Mouse (Mus musculus) kidney, embryonic 15.5 days (tissue): ENCODE data around the gene Hlcs. TPM values are rescaled to one million over a fixed set of nuclear protein-coding genes. Genes with fewer than 3 reads are reported as not detected.

Experiments
- ATAC-seq: fragments of 200-750 bp; cut with Nextera tagmentation; replicated peaks from 2 replicates; pipeline ENCODE4 v1.8.0; 2017; ENCODE audit warnings: moderate TSS enrichment; ENCODE audit not compliant: low FRiP score
- H3K27ac ChIP-seq: fragments of 300-500 bp; sonication (generic); 2 replicates; pipeline ENCODE4 v1.5.1; 2015; ENCODE audit warnings: mild to moderate bottlenecking, inconsistent platforms
- H3K27me3 ChIP-seq: fragments of 300-500 bp; sonication (generic); 2 replicates; pipeline ENCODE4 v1.6.1; 2015; ENCODE audit warnings: inconsistent platforms
- H3K36me3 ChIP-seq: fragments of 300-500 bp; sonication (generic); 2 replicates; pipeline ENCODE4 v1.6.1; 2015; ENCODE audit warnings: inconsistent platforms
- H3K4me1 ChIP-seq: fragments of 300-500 bp; sonication (generic); 2 replicates; pipeline ENCODE4 v1.6.1; 2015; ENCODE audit warnings: inconsistent platforms
- H3K4me2 ChIP-seq: fragments of 300-500 bp; sonication (generic); 2 replicates; pipeline ENCODE4 v1.6.1; 2015; ENCODE audit warnings: moderate library complexity, mild to moderate bottlenecking, inconsistent platforms
- H3K4me3 ChIP-seq: fragments of 300-500 bp; sonication (generic); replicated peaks from 2 replicates; pipeline ENCODE4 v1.5.1; 2015; ENCODE audit warnings: mild to moderate bottlenecking, inconsistent platforms
- H3K9ac ChIP-seq: fragments of 300-500 bp; sonication (generic); 2 replicates; pipeline ENCODE4 v1.6.1; 2015; ENCODE audit warnings: mild to moderate bottlenecking, inconsistent platforms
- H3K9me3 ChIP-seq: fragments of 300-500 bp; sonication (generic); replicated peaks from 2 replicates; pipeline ENCODE4 v1.6.1; 2016; ENCODE audit warnings: inconsistent platforms
- WGBS: fragments of 180-500 bp; shearing (Covaris S2); methylation state at CpG from one replicate; pipeline ENCODE4 v1.1.7; 2015; ENCODE audit warnings: mixed read lengths; 5-methylcytosine and 5-hydroxymethylcytosine counted together
- polyA plus RNA-seq: library from polyadenylated mRNA; unstranded; fragments of >200 nt; fragmentation: Nextera tagmentation; extraction: Ambion mirVana; gene quantifications from 2 replicates; pipeline ENCODE4 v1.2.1, GENCODE M21; 2015

Gene Hlcs
- polyA plus RNA-seq, 1 experiment from 2014 or later, result 10.6 TPM

DNA sequence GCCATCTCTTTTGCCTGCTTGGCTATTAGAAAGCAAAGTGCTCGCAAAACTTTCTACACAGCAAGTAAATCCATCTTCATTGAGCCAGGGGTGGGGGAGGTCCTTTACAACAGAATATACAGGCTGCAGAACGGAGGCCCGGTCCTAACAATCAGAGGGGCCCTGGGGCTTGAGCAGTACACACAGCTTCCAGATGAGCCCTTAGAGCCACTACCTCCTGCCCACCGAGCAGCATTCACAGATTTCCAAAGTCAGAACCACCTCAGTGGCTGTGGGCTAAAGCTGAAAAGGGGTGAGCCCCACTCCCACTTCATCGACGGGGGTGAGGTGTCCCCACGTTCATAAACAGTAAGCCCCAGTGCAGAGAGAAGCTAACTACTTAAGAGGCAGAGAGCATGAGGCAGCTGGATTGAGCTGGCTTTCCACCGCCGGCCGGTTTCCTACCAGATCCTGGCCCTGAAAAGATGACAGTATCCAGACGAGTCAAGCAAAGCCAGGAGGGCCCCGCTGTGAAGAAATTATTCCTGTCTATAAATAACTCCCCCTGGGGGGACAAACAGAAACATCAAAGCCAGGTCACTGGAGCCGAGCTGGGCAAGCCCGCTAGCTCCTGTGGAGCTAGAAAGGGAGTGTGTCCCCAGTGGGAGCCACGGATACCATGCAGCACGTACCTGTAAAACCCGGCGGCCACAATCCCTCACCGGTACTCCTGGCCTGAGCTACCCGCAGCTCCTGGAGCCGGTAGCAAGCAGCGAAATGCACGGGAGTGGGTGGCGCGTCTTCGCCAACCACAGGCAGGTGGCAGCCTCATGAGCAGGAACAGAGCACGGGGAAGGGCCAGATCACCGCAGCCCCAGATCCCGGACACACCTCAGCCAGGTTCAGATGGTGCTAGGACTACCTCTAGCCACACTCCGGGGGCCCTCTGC lies 10.8 kb downstream of the Hlcs start:
- H3K4me1 ChIP-seq, result peaks cover 15% of the 10 kb centered on the region
- peak overlapping the region; percentile 58 for H3K4me2 ChIP-seq
- peak; percentile 68 for ATAC-seq
- 5% methylated on average over 30 of the region's 30 CpGs for WGBS
- H3K4me3 ChIP-seq, result peak overlapping the region; percentile 25
- H3K27ac ChIP-seq, result peak overlapping the region; percentile 66
- H3K9me3 ChIP-seq, result peaks cover 5% of the 10 kb centered on the region; the same call in 1 of the 2 replicates
- no peaks in the 10 kb centered on the region for H3K36me3 ChIP-seq
- peak overlapping the region; percentile 15 for H3K9ac ChIP-seq
- peaks cover 24% of the 10 kb centered on the region; the same call in 1 of the 2 replicates for H3K27me3 ChIP-seq

- no peak for ATAC-seq
- WGBS, result 87% methylated on average over 5 of the region's 5 CpGs
- H3K27ac ChIP-seq, result no peak overlapping the region
- H3K4me2 ChIP-seq, result no peak overlapping the region
- H3K27me3 ChIP-seq, result peaks cover 24% of the 10 kb centered on the region; the same call in 1 of the 2 replicates
- peaks cover 5% of the 10 kb centered on the region; the same call in 1 of the 2 replicates for H3K9me3 ChIP-seq
- no peak overlapping the region for H3K4me3 ChIP-seq
- no peak overlapping the region for H3K9ac ChIP-seq
- H3K36me3 ChIP-seq, result no peaks in the 10 kb centered on the region
- peaks cover 14% of the 10 kb centered on the region for H3K4me1 ChIP-seq
Measured at GRCm38 (mm10) chr16:94301696-94302095, 11.7 kb downstream of the Hlcs start.

DNA sequence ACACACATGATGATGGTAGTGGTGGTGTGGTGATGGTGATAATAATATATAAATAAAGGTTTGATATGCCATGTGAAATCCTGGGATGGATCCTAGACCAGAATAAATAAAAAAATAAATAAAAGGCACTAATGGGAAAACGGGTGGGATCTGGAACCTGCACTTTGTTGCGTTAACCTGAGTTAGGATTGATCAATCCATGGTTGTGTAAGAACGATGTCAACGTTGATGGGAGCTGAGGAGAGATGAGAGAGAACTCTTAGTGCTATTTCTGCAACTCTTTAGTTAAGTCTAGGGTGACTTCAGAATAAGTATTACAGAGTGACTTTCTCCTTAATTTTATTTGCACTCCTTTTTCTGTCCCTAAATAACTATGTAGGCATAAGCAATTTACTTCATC lies 12.2 kb downstream of the Hlcs start:
- peaks cover 28% of the 10 kb centered on the region; the same call in 1 of the 2 replicates for H3K27me3 ChIP-seq
- peaks cover 14% of the 10 kb centered on the region for H3K4me1 ChIP-seq
- 91% methylated on average over 4 of the region's 4 CpGs for WGBS
- no peak overlapping the region for H3K4me2 ChIP-seq
- no peaks in the 10 kb centered on the region for H3K36me3 ChIP-seq
- peaks cover 5% of the 10 kb centered on the region; the same call in 1 of the 2 replicates for H3K9me3 ChIP-seq
- H3K9ac ChIP-seq, result no peak overlapping the region
- no peak overlapping the region for H3K27ac ChIP-seq
- no peak for ATAC-seq
- no peak overlapping the region for H3K4me3 ChIP-seq

DNA sequence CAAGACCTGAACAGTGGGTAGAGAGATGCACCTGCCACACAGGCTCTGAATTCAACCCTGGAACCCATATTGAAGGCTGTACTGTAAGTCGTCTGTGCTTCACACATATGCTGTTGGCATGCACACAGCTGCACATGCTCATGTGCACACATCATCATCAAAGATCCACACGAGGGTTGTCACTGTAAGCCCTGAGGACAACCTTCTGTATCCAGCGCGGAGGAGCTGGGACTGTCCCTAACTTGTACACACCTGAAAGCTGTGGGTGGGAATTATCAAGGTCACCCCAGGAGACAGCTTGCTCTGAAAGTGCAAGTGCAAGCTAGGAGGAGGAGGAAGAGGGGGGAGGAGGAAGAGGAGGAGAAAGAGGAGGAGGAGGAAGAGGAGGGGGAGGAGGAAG lies 14.2 kb downstream of the Hlcs start:
- Histone ChIP-seq H3K4me2 (no peak overlapping the region), H3K36me3 (no peaks in the 10 kb centered on the region), H3K27ac (no peak overlapping the region), H3K9ac (no peak overlapping the region), H3K4me1 (peaks cover 14% of the 10 kb centered on the region), H3K9me3 (no peaks in the 10 kb centered on the region), H3K4me3 (no peak overlapping the region), H3K27me3 (peaks cover 29% of the 10 kb centered on the region; the same call in 1 of the 2 replicates)
- WGBS, result 68% methylated on average over 4 of the region's 4 CpGs
- no peak for ATAC-seq

- Histone ChIP-seq H3K9ac (no peak overlapping the region), H3K9me3 (no peaks in the 10 kb centered on the region), H3K4me1 (peaks cover 11% of the 10 kb centered on the region), H3K27me3 (peaks cover 21% of the 10 kb centered on the region; the same call in 1 of the 2 replicates), H3K36me3 (no peaks in the 10 kb centered on the region), H3K4me3 (no peak overlapping the region), H3K4me2 (no peak overlapping the region), H3K27ac (no peak overlapping the region)
- no peak for ATAC-seq
- WGBS, result 82% methylated on average over 5 of the region's 5 CpGs
Measured at GRCm38 (mm10) chr16:94298081-94298480, 15.3 kb downstream of the Hlcs start.

DNA sequence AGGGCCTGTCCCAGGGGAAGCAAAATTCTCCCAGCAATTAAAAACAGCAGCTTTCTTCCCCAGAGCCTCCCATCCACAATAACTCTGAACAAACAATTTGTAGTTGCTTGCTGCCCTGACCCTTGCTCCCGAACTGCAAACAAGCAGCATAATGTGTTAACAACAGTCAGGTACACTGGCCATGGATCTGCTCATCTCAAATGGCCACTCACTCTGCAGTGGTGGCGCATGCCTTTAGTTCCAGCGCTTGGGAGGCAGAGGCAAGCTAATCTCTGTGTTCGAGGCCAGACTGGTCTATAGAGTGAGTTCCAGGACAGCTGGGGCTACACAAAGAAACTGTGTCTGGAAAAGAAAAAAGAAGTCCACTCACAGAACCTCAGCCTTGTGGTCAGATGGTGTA lies 22.2 kb downstream of the Hlcs start:
- H3K4me2 ChIP-seq, result no peak overlapping the region
- no peak for ATAC-seq
- no peak overlapping the region for H3K9ac ChIP-seq
- H3K27me3 ChIP-seq, result 0 out of 2 replicates have a peak, but pooled peaks cover 7% of the 10 kb centered on the region
- H3K4me3 ChIP-seq, result no peak overlapping the region
- no peaks in the 10 kb centered on the region for H3K9me3 ChIP-seq
- WGBS, result 90% methylated on average over 4 of the region's 4 CpGs
- H3K36me3 ChIP-seq, result no peaks in the 10 kb centered on the region
- peaks cover 12% of the 10 kb centered on the region for H3K4me1 ChIP-seq
- no peak overlapping the region for H3K27ac ChIP-seq

GRCm38 (mm10) chr16:94290073-94290999 lies 23.0 kb downstream of the Hlcs start:
- WGBS, result 5% methylated on average over 52 of the region's 52 CpGs
- H3K4me1 ChIP-seq, result peaks cover 12% of the 10 kb centered on the region
- H3K27me3 ChIP-seq, result 0 out of 2 replicates have a peak, but pooled peaks cover 7% of the 10 kb centered on the region
- H3K27ac ChIP-seq, result peak overlapping the region; percentile 70
- peak overlapping the region; percentile 81 for H3K9ac ChIP-seq
- peak; percentile 95 for ATAC-seq
- no peaks in the 10 kb centered on the region for H3K36me3 ChIP-seq
- peak overlapping the region; percentile 96 for H3K4me3 ChIP-seq
- no peaks in the 10 kb centered on the region for H3K9me3 ChIP-seq
- peak overlapping the region; percentile 98 for H3K4me2 ChIP-seq

GRCm38 (mm10) chr16:94289138-94290072 lies 24.0 kb downstream of the Hlcs start:
- H3K9ac ChIP-seq, result peak overlapping the region; percentile 81
- ATAC-seq, result peak; percentile 71
- WGBS, result 10% methylated on average over 39 of the region's 39 CpGs

DNA sequence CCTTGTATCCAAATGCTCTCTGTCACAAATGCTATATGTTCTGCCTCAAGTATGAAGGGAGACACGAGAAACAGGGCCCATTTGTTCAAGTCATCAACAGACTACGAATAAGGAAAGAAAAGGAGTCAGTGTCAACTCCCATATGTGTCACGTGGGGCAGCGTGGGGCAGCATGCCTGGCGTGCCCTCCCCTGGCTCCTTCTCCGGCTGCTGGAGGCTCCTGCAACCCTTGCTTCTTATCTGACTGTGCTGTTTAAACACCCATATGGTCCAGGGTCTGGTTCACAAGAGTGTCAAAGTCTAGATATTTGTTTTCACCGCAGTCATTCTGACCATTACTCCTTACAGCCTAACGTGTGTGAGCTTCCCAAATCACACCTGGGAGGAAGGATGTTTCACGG lies 25.5 kb downstream of the Hlcs start:
- WGBS, result 65% methylated on average over 9 of the region's 9 CpGs
- no peak overlapping the region for H3K4me3 ChIP-seq
- peaks cover 2% of the 10 kb centered on the region; the same call in 1 of the 2 replicates for H3K36me3 ChIP-seq
- no peak for ATAC-seq
- no peak overlapping the region for H3K4me2 ChIP-seq
- H3K9me3 ChIP-seq, result no peaks in the 10 kb centered on the region
- no peak overlapping the region for H3K9ac ChIP-seq
- 0 out of 2 replicates have a peak, but pooled peaks cover 7% of the 10 kb centered on the region for H3K27me3 ChIP-seq
- H3K27ac ChIP-seq, result no peak overlapping the region
- peaks cover 12% of the 10 kb centered on the region for H3K4me1 ChIP-seq

More at GRCm38 (mm10) chr16:94289138-94290072, 24.0 kb downstream of the Hlcs start:
- Histone ChIP-seq H3K27me3 (0 out of 2 replicates have a peak, but pooled peaks cover 7% of the 10 kb centered on the region), H3K9me3 (no peaks in the 10 kb centered on the region), H3K4me2 (peak overlapping the region; percentile 98), H3K4me1 (peaks cover 12% of the 10 kb centered on the region), H3K36me3 (no peaks in the 10 kb centered on the region), H3K4me3 (peak overlapping the region; percentile 96), H3K27ac (peak overlapping the region; percentile 70)

DNA sequence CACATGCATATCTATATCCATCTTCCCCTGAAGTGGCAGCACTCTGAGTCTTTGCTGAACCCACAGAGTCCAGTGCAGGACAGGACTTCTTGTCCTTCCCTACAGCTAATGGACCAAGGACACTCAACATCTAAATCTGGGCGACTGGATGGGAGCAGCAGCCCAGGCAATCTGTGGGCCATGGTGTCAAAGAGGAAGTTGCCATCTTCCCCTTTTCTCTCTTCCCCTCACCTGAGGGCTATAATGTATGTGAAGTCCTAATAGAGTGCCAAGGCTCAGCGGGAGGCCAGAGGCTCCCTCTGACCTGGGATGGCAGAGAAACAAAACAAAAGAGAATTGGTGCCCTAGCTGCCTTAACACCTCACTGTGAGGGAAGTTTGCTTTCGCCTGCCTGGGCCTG lies 29.4 kb downstream of the Hlcs start:
- Histone ChIP-seq H3K36me3 (peaks cover 12% of the 10 kb centered on the region), H3K4me2 (no peak overlapping the region), H3K9me3 (peaks cover 3% of the 10 kb centered on the region; the same call in 1 of the 2 replicates), H3K27me3 (no peaks in the 10 kb centered on the region), H3K27ac (no peak overlapping the region), H3K4me1 (no peaks in the 10 kb centered on the region), H3K4me3 (no peak overlapping the region), H3K9ac (no peak overlapping the region)
- WGBS, result 88% methylated on average over 3 of the region's 3 CpGs
- ATAC-seq, result no peak

DNA sequence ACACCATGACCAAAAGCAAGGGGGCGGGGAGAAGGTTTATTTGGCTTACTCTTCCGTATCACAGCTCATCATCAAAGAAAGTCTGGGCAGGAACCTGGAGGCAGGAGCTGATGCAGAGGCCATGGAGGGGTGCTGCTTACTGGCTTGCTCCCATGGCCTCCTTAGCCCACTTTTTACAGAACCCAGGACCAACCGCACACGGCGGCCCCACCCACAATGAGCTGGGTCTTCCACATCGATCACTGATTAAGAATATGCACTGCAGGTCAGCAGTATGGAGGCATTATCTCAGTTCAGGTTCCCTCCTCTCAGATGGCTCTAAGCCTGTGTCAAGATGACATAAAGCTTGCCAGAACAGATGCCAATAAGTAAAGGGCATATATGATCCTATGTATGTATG lies 42.5 kb downstream of the Hlcs start:
- WGBS, result 81% methylated on average over 6 of the region's 6 CpGs
- Histone ChIP-seq H3K4me1 (0 out of 2 replicates have a peak, but pooled peaks cover 8% of the 10 kb centered on the region), H3K4me3 (no peak overlapping the region), H3K9me3 (no peaks in the 10 kb centered on the region), H3K36me3 (0 out of 2 replicates have a peak, but pooled peaks cover 9% of the 10 kb centered on the region), H3K27me3 (no peaks in the 10 kb centered on the region), H3K9ac (no peak overlapping the region), H3K4me2 (no peak overlapping the region), H3K27ac (no peak overlapping the region)
- no peak for ATAC-seq
